Mouse (Mus musculus): ENCODE measurements around the gene Hnrnpa2b1. TPM values are rescaled to one million over a fixed set of nuclear protein-coding genes. Genes with fewer than 3 reads are reported as not detected.
"Not testable (repeated sequence)": the region's sequence is repeated elsewhere in the genome, so short reads cannot be mapped to it uniquely, and the experiment has no call there.

The Hnrnpa2b1 gene
- total RNA-seq (2015) = 1,568 and 1,722 TPM in 2 replicates
- 1,303 and 1,754 TPM in 2 replicates for total RNA-seq (2017)

GRCm38 (mm10) chr6:51469715-51470310 is at the start of gene Hnrnpa2b1:
Gene Hnrnpa2b1, minus strand, starts transcription at chr6:51469894.
- peak; percentile 76 for ATAC-seq (replicated peaks; ENCODE audit: poor library complexity)

- no peak for ATAC-seq (replicated peaks; ENCODE audit: poor library complexity)
These were observed 45.2 kb upstream of the Hnrnpa2b1 start for GRCm38 (mm10) chr6:51514860-51515259.

- no peak for ATAC-seq (replicated peaks; ENCODE audit: poor library complexity)
These were observed 44.1 kb upstream of the Hnrnpa2b1 start for GRCm38 (mm10) chr6:51513745-51514144.

- ATAC-seq (replicated peaks; ENCODE audit: poor library complexity) = no peak
These were observed 41.3 kb upstream of the Hnrnpa2b1 start for GRCm38 (mm10) chr6:51510946-51511345.

GRCm38 (mm10) chr6:51510094-51510493 is 40.4 kb upstream of the Hnrnpa2b1 start:
- ATAC-seq (replicated peaks; ENCODE audit: poor library complexity) = peak; percentile 84

- ATAC-seq (replicated peaks; ENCODE audit: poor library complexity) = peak; percentile 98
These were observed 39.3 kb upstream of the Hnrnpa2b1 start for GRCm38 (mm10) chr6:51508750-51509648.

- no peak for ATAC-seq (replicated peaks; ENCODE audit: poor library complexity)
These were observed 37.9 kb upstream of the Hnrnpa2b1 start for GRCm38 (mm10) chr6:51507556-51507955.

GRCm38 (mm10) chr6:51505671-51506070 is 36.0 kb upstream of the Hnrnpa2b1 start:
- ATAC-seq (replicated peaks; ENCODE audit: poor library complexity) = no peak

GRCm38 (mm10) chr6:51497321-51498111 is 27.8 kb upstream of the Hnrnpa2b1 start:
- peak; percentile 42; the same call in 1 of the 2 replicates for ATAC-seq (replicated peaks; ENCODE audit: poor library complexity)

GRCm38 (mm10) chr6:51489787-51490186 is 20.1 kb upstream of the Hnrnpa2b1 start:
- no peak for ATAC-seq (replicated peaks; ENCODE audit: poor library complexity)

- no peak for ATAC-seq (replicated peaks; ENCODE audit: poor library complexity)
These were observed 17.0 kb upstream of the Hnrnpa2b1 start for GRCm38 (mm10) chr6:51486731-51487130.

- 0 out of 2 replicates have a peak, but pooled peaks have one; percentile 14 for ATAC-seq (replicated peaks; ENCODE audit: poor library complexity)
These were observed 16.5 kb upstream of the Hnrnpa2b1 start for GRCm38 (mm10) chr6:51486076-51486710.

- peak; percentile 44; the same call in 1 of the 2 replicates for ATAC-seq (replicated peaks; ENCODE audit: poor library complexity)
These were observed 16.0 kb upstream of the Hnrnpa2b1 start for GRCm38 (mm10) chr6:51485646-51486045.

GRCm38 (mm10) chr6:51484556-51484955 is 14.9 kb upstream of the Hnrnpa2b1 start:
- not testable (repeated sequence) for ATAC-seq (replicated peaks; ENCODE audit: poor library complexity)

GRCm38 (mm10) chr6:51483861-51484260 is 14.2 kb upstream of the Hnrnpa2b1 start:
- no peak for ATAC-seq (replicated peaks; ENCODE audit: poor library complexity)

- ATAC-seq (replicated peaks; ENCODE audit: poor library complexity) = no peak
These were observed 11.9 kb upstream of the Hnrnpa2b1 start for GRCm38 (mm10) chr6:51481548-51481947.

- ATAC-seq (replicated peaks; ENCODE audit: poor library complexity) = peak; percentile 93
These were observed 9.5 kb upstream of the Hnrnpa2b1 start for GRCm38 (mm10) chr6:51479136-51479731.

- no peak for ATAC-seq (replicated peaks; ENCODE audit: poor library complexity)
These were observed 2.5 kb upstream of the Hnrnpa2b1 start for GRCm38 (mm10) chr6:51472213-51472612.

- ATAC-seq (replicated peaks; ENCODE audit: poor library complexity) = no peak
These were observed 2.1 kb upstream of the Hnrnpa2b1 start for GRCm38 (mm10) chr6:51471782-51472181.

GRCm38 (mm10) chr6:51471179-51471505 is 1.4 kb upstream of the Hnrnpa2b1 start:
- no peak for ATAC-seq (replicated peaks; ENCODE audit: poor library complexity)
